Mouse (Mus musculus): ENCODE data around the gene Fcamr. TPM values are rescaled to one million over a fixed set of nuclear protein-coding genes. Genes with fewer than 3 reads are reported as not detected.

Fcamr gene
- 0.08 and 0.17 TPM in 2 replicates for total RNA-seq (2012; rRNA removed)
- total RNA-seq (2014; rRNA removed), result not detected in 2 replicates
- polyA plus RNA-seq (2012; ENCODE audit: insufficient read length, low read depth), result 0.74 and 1.7 TPM in 2 replicates

- H3K27me3 ChIP-seq (replicated peaks), result peaks cover 1% of the 10 kb centered on the region
- in situ Hi-C loops (cut with MboI; ENCODE audit: low pct_ligation_motif_present, low pct_unique_long_range_greater_than_20kb, low sequenced_read_pairs), result no loop called here
- H3K79me2 ChIP-seq (replicated peaks; ENCODE audit: control insufficient read depth, extremely low read depth, insufficient read depth, poor library complexity, severe bottlenecking), result no peaks in the 10 kb centered on the region
- H3K27ac ChIP-seq (ENCODE audit: insufficient read depth, low read depth), result no peak within 1 kb of the TSS
- H3K36me3 ChIP-seq (replicated peaks in 1 of 2; ENCODE audit: control insufficient read depth in 1 of 2, insufficient read depth in 1 of 2, low read length in 1 of 2), result no peaks in the 10 kb centered on the region
- dilution Hi-C loops (cut with MboI; ENCODE audit: extremely low pct_ligation_motif_present, extremely low pct_unique_long_range_greater_than_20kb, low sequenced_read_pairs), result no loop called here
- peaks cover 5 to 52% of the 10 kb centered on the region in 2 experiments for H3K4me1 ChIP-seq (ENCODE audit: control insufficient read depth in 1 of 2, insufficient read depth in 2 of 2)
- TF ChIP-seq ZNF384 (IDR thresholded peaks at IDR 0.05; ENCODE audit: low read depth, low read length) (no peak), BHLHE40 (IDR thresholded peaks at IDR 0.05; ENCODE audit: low read depth, low read length) (no peak), NELFE (IDR thresholded peaks at IDR 0.05; ENCODE audit: low read depth, low read length) (no peak), RAD21 (IDR thresholded peaks at IDR 0.05; ENCODE audit: low read depth, low read length) (no peak), UBTF (IDR thresholded peaks at IDR 0.05; ENCODE audit: low read depth, low read length) (no peak), MXI1 (IDR thresholded peaks at IDR 0.05; ENCODE audit: low read depth, low read length) (no peak), JUN (IDR thresholded peaks at IDR 0.05; ENCODE audit: insufficient read depth, low read depth, low read length) (no peak), USF1 (IDR thresholded peaks at IDR 0.05; ENCODE audit: low read depth, low read length) (no peak), MAX (IDR thresholded peaks at IDR 0.05; ENCODE audit: low read length) (no peak)
- H3K4me3 ChIP-seq (replicated peaks in 1 of 3; ENCODE audit: low read depth in 2 of 3, low read length in 2 of 3, poor library complexity in 1 of 3), result no peak within 1 kb of the TSS
- H3K9me3 ChIP-seq (replicated peaks; ENCODE audit: low read length), result no peaks in the 10 kb centered on the region
- H3K9ac ChIP-seq (ENCODE audit: insufficient read depth, low read depth), result no peak within 1 kb of the TSS
- no peak for DNase-seq (ENCODE audit: extremely low read depth)
- H3K4me2 ChIP-seq (ENCODE audit: insufficient read depth, low read depth, poor library complexity, severe bottlenecking), result no peak within 1 kb of the TSS; the same call in 1 of the 2 replicates
These were observed at the start of gene Fcamr for GRCm38 (mm10) chr1:130800602-130801001. TSS of gene Fcamr (plus strand) at chr1:130800902.

- Histone ChIP-seq H3K27me3 (replicated peaks) (no peaks in the 10 kb centered on the region), H3K9ac (ENCODE audit: insufficient read depth, low read depth) (no peak overlapping the region), H3K4me3 (replicated peaks in 1 of 3; ENCODE audit: low read depth in 2 of 3, low read length in 2 of 3, poor library complexity in 1 of 3) (no peak overlapping the region), H3K79me2 (replicated peaks; ENCODE audit: control insufficient read depth, extremely low read depth, insufficient read depth, poor library complexity, severe bottlenecking) (no peaks in the 10 kb centered on the region), H3K4me1 (ENCODE audit: control insufficient read depth in 1 of 2, insufficient read depth in 2 of 2) (peaks cover 0 to 4% of the 10 kb centered on the region in 2 experiments; a peak in 1 of 4 replicates), H3K36me3 (replicated peaks in 1 of 2; ENCODE audit: control insufficient read depth in 1 of 2, insufficient read depth in 1 of 2, low read length in 1 of 2) (no peaks in the 10 kb centered on the region), H3K27ac (ENCODE audit: insufficient read depth, low read depth) (no peak overlapping the region), H3K4me2 (ENCODE audit: insufficient read depth, low read depth, poor library complexity, severe bottlenecking) (no peak overlapping the region), H3K9me3 (replicated peaks; ENCODE audit: low read length) (no peaks in the 10 kb centered on the region)
- TF ChIP-seq ETS1 (conservative IDR thresholded peaks at IDR 0.05; ENCODE audit: low read depth, low read length), result no peak
- no peak for TF ChIP-seq UBTF (IDR thresholded peaks at IDR 0.05; ENCODE audit: low read depth, low read length)
- no peak for TF ChIP-seq TCF12 (IDR thresholded peaks at IDR 0.05; ENCODE audit: low read depth, low read length)
- no peak for TF ChIP-seq E2F4 (IDR thresholded peaks at IDR 0.05; ENCODE audit: insufficient replicate concordance, low read depth, low read length)
- no peak for TF ChIP-seq SMC3 (IDR thresholded peaks at IDR 0.05; ENCODE audit: low read depth, low read length)
- no peak for TF ChIP-seq ELF1 (IDR thresholded peaks at IDR 0.05; ENCODE audit: low read depth, low read length)
- no peak for TF ChIP-seq MXI1 (IDR thresholded peaks at IDR 0.05; ENCODE audit: low read depth, low read length)
- no peak for TF ChIP-seq PAX5 (IDR thresholded peaks at IDR 0.05; ENCODE audit: low read length)
- no peak for DNase-seq (ENCODE audit: extremely low read depth)
- dilution Hi-C loops (cut with MboI; ENCODE audit: extremely low pct_ligation_motif_present, extremely low pct_unique_long_range_greater_than_20kb, low sequenced_read_pairs) (no loop called here), in situ Hi-C loops (cut with MboI; ENCODE audit: low pct_ligation_motif_present, low pct_unique_long_range_greater_than_20kb, low sequenced_read_pairs) (no loop called here)
These were observed 41.0 kb upstream of the Fcamr start for GRCm38 (mm10) chr1:130759689-130760088.
